Mouse (Mus musculus) erythroblast, adult 5-6 weeks (primary cell): ENCODE data around the gene Pik3c2b. TPM values are rescaled to one million over a fixed set of nuclear protein-coding genes. Genes with fewer than 3 reads are reported as not detected.

Experiments
- ATAC-seq: replicated peaks from 2 replicates; pipeline ENCODE4 v1.8.0; 2016; ENCODE audit warnings: moderate number of reproducible peaks, mild to moderate bottlenecking, moderate TSS enrichment, inconsistent platforms; ENCODE audit not compliant: poor library complexity, low FRiP score, severe bottlenecking
- total RNA-seq, 2 experiments: library from RNA; stranded (forward) in 1 of 2; stranded (reverse) in 1 of 2; fragments of 150-400 nt in 1 of 2; fragments of 200-764, 138-1000 nt in 1 of 2; gene quantifications; 2 replicates each; pipeline versions ENCODE4 v1.2.3 to v1.2.4; 2015 to 2017; ENCODE audit warnings: low replicate concordance in 2 of 2

Gene Pik3c2b
- total RNA-seq, 2 experiments from 2014 or later = 0.17 to 0.38 TPM

DNA sequence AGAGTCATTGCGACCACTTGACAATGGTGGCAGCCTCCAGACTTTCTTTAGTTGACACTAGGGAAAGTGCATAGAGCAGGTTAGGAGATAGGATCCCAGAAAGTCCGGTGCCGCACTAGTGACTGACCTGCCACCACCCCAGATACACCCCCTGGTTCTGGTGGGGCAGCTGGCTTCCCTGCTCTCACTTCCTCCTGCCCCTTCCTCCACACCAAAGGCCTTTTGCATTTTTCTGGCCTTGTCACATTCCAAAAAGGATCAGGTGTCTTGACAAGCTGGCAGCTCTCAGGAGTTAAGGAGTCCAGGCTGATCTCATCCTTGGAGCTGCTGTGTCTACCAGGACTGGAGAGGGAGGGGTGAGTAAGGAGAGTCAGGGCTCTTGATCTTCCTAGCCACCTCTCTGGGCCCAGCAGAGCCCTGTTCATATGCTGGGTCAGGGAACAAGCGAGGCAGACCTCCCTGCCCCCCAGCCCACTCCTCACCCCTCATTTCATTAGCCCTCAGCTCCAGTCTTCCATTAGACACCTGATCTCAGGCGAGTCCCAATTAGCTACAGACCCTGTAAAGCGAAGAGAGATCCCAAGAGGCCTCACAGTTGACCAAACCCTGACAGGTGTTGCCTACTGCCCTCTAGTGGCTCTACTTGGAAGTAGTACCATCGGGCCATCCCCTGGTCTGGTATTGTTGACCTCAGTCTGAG is 41.9 kb downstream of the Pik3c2b start:
- peak; percentile 54 for ATAC-seq

DNA sequence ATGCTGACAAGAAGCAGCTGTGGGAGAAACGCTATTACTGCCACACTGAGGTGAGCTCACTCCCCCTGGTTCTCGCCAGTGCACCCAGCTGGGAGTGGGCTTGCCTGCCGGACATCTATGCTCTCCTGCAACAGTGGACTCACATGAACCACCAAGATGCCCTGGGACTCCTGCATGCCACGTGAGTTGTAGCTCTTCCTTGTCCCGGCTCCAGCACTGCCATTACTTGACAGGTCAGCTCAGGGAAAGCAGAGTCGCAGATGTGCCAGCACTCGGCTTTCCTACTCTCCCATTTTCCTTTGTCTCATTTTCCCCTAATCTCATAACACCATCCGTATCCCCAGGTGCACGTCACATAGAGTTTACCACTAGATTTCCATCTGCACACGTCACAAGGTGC is 42.7 kb downstream of the Pik3c2b start:
- ATAC-seq = no peak

GRCm38 (mm10) chr1:133089415-133089814 is 43.9 kb downstream of the Pik3c2b start:
- ATAC-seq = no peak

GRCm38 (mm10) chr1:133090641-133091040 is 45.2 kb downstream of the Pik3c2b start:
- no peak for ATAC-seq

- no peak for ATAC-seq
Observed at GRCm38 (mm10) chr1:133091483-133091882, 46.0 kb downstream of the Pik3c2b start.

DNA sequence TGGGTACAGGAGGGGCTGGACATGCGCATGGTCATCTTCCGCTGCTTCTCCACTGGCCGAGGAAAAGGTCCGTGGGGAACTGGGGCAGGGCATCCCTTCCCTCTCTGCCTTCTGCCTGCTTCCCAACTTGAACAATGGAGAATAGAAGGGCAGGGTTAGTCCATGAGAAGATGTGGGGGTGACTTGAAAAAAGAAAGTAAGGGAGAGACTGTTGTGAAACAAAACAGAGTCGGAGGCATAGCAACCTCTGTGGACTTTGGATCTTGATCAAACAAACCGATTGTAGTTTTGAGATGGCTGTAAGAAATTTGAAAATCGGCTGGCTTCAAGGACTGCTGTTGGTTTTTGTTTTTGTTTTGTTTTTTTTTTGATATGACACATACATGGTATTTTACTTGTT is 48.3 kb downstream of the Pik3c2b start:
- ATAC-seq = no peak

DNA sequence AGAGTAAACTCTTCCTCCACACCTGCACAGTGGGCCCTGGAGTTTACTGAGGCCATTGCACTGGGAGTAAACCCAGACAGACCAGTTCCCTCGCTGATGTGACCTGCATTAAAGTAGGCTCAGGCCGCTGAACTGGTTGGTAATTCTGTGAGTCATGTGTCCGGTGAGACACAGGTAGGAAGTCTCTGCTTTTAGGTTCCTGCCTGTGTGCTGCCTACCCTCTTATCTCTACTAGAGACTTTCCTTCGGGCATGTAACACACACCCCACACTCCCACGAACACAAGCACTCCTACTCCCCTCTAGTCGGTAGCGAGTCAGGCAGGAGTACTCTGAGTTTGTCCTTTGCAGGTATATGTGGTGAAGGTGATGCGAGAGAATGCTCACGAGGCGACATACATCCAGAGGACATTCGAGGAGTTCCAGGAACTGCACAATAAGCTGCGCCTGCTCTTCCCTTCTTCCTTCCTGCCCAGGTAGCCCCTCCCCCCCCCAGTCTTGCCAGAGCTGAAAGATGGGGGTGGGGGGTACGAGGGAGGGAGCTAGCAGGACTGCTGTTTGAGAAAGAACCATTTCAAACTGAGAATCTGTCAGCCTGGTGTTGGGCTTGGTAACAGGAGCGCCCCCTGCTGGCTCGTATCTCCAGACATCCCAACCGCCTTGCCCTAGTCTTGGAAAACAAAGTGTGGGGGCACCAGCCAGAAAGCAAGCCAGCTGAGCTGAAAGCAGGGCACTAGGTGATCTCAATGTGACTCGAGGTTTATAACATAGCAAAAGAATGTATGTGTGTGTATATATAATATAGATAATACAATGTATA is 55.7 kb downstream of the Pik3c2b start:
- ATAC-seq = peak; percentile 71

- no peak for ATAC-seq
Observed at GRCm38 (mm10) chr1:133102108-133102507, 56.6 kb downstream of the Pik3c2b start.

GRCm38 (mm10) chr1:133103315-133103714 is 57.8 kb downstream of the Pik3c2b start:
- no peak for ATAC-seq

- ATAC-seq = no peak
Observed at GRCm38 (mm10) chr1:133103871-133104270, 58.4 kb downstream of the Pik3c2b start.

DNA sequence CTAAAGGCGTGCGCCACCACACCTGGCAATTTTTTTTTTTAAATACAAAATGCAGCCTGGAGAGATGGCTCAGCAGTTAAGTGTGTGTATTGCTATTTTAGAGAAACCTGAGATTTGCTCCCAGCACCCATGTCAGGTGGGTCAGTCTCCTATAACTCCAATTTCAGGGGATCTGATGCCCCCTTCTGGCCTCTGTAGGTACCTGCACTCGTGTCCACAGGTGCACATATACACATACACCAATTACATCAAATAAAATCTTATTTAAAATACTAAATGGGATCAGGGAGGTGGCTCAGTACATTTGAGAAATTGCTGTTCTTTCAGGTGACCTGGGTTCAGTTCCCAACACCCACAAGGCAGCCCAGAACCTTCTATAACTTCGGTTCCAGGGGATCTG is 70.6 kb downstream of the Pik3c2b start:
- 0 out of 2 replicates have a peak, but pooled peaks have one; percentile 47 for ATAC-seq

GRCm38 (mm10) chr1:133118127-133118526 is 72.7 kb downstream of the Pik3c2b start:
- ATAC-seq = peak; percentile 73; the same call in 1 of the 2 replicates

DNA sequence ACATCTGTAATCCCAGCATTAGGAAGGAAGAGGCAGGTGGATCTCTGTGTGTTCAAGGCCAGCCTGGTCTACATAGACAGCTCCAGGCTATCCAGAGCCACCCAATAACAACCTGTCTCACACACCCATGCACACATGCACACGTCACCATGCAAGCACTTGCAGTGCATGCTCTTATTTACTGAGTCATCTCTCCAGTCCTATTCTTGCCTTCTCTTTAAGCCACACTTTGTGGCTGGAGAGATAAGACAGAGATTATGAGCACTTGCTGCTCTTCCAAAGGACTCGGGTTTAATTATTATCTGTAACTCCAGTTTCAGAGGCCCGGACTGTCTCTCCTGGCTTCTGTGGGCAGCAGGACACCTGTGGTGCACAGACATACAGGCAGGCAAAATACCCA is 73.4 kb downstream of the Pik3c2b start:
- ATAC-seq = peak; percentile 80

DNA sequence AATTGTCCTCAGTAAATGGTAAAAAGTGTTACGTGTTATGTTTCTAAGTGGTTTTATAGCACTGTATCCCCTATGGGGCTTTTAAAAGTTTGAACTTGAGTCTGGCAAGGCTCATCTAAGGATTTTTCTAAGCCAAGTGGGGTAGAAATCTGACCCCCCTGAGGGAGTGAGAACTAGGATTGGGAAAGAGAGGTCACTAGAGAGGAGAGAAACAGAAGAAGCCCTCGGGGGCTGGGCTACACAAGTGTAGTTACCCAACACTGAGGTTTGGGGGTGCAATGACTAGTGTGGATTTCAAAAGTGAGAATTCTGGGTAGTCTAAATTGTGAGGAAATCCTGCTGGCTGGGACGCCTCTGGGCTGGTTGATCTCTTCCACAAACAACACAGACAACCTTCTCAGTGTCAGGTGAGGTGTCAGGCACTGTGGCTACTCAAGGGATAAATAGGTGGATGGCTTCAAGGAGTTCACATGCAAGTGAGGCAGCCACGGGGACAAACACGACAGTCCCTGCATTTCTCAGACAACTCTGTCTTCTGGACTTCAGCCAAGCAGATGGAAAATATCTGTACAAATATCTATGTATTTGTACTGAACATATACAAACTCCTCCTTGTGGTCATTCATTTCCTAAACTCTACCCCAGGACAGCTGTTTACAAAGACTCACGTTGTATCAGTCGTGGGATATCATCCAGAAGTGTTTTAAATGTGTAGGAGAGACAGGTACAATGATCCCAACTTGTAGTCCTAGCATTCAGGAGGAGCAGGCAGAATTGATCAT is 74.7 kb downstream of the Pik3c2b start:
- no peak for ATAC-seq

- no peak for ATAC-seq
Observed at GRCm38 (mm10) chr1:133121246-133121645, 75.8 kb downstream of the Pik3c2b start.

GRCm38 (mm10) chr1:133124137-133124536 is 78.7 kb downstream of the Pik3c2b start:
- no peak for ATAC-seq

DNA sequence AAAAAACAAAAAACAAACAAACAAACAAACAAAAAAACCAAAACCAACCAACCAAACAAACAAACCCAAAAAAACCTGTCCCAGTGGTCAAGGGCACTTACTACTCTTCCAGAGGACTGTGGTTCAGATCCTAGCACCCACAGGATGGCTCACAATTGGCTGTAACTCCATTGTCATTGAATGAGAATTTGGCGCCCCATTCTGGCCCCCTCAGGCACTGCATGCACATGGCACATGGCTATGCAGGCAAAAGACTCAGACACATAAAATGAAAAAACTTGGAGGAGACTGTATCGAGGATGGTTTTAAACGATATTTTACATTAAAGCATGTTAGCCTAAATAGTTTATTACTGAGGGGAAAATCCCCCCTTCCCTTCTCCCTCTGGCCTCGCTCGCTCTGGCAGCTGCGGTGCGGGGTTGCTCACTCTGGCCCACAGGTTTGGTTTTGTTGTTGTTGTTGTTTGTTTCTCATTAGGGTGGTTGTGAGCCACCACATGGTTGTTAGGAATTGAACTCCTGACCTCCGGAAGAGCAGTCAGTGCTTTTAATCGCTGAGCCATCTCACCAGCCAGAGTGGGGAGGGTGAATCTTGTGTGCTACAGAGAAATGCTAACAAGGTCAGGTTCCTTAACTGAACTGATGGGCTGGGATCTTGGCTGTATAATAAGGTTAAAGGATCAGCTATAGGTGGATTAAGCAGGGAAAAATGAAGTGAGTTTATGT is 80.3 kb downstream of the Pik3c2b start:
- no peak for ATAC-seq

- ATAC-seq = no peak
Observed at GRCm38 (mm10) chr1:133126365-133126740, 80.9 kb downstream of the Pik3c2b start.

DNA sequence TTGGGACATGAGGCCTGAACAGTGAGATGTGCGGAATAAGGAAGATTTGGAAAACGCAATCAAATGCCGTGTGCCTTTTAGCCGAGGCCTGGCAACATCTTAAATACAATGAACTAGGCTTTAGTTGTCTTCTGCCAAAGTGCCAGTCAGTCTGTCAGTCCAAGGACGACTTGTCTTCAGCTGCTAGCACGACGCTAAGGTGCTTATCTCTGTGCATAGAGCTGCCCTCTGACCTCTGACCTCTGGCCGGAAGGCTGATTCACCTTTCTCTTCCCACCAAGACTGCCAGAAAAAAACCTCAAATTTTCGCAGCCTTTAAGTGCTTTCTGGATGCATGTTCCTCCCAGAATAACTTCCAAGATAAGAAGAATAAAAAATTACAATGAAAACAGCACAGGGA is 81.9 kb downstream of the Pik3c2b start:
- ATAC-seq = no peak
